Mouse (Mus musculus) layer of hippocampus, postnatal 36 days (tissue): ENCODE measurements at regions not wholly inside any gene's neighbourhood (a gene's known extent, or its start where the extent isn't known, plus 50 kb on each side); places are given as distances from the start of the nearest gene placed in this dataset.
"Not testable (repeated sequence)": the region's sequence is repeated elsewhere in the genome, so short reads cannot be mapped to it uniquely, and the experiment has no call there.

ENCODE experiments used
- DNase-seq, 2 experiments: peaks; one replicate each; pipeline ENCODE4 v3.0.0; 2022

- DNase-seq = no peak
These were observed 139.9 kb downstream of the Rchy1 start for GRCm38 (mm10) chr5:91822844-91823576.

- no peak for DNase-seq
These were observed 144.1 kb downstream of the Rchy1 start for GRCm38 (mm10) chr5:91818800-91819199.

- no peak for DNase-seq
These were observed 144.7 kb downstream of the Rchy1 start for GRCm38 (mm10) chr5:91818195-91818594.

DNA sequence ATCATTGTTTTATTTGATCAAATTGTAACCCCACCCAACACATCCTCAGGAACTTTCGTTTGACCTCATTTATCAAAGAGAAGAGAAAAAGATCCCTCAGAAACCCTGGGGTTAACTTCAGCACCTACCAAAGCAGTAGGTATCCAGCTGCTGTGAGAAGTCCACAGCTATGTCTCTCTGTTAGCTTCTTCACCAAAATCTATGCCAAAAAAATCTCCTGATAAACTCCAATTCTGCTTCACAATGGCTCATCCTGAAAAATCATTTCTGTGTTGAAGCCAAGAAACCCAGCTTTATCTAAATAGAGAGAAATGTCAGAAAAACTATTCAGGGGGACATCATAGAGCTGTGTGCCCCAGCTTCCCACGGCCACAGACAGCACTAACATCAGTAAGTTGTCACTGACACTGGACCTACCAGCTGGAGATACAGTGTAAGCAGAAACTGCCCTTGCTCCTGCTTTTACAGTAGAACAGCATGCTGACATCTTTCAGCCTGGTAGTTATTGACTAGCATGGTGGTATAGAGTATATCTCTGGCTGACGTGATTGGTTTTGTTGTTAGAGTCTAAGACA, 146.4 kb downstream of the Rchy1 start:
- no peak for DNase-seq

DNA sequence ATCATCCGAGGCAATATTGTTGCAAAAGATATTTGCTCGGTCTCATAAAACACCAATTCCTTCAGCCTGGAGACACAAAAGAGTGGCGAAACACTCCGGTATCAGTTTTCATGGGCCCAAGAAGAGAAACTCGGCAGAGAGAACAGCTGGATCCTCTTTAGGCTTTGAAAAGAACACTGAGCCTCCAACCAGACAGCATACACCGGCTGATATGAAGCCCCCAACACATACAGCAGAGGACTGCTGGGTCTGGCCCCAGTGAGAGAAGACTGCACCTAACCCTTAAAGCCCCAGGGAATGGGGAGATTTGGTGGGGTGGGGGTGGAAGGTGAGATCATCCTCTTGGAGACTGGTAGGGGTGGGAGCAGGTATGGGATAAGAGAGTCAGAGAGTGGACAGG, 147.9 kb downstream of the Rchy1 start:
- no peak for DNase-seq

DNA sequence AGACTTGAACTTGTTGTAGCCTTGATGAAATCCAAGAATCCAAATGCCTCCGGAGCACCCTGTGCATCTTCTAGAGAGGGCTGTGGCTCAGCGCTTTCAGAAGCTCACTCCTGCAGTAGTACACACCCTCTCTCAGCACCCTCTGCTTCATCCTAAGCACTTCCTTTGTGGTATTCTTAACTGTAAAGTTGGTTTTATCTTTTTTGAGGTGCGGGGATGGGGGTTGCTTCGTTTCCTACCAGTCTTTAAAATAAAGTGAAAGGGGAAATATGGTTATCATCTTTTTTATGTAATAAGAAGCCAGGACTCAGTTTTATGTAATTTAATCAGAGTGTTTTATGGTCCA, 148.5 kb downstream of the Rchy1 start:
- DNase-seq = no peak

- no peak for DNase-seq
These were observed 149.1 kb downstream of the Rchy1 start for GRCm38 (mm10) chr5:91813547-91814416.

GRCm38 (mm10) chr5:91807070-91808065, 155.5 kb downstream of the Rchy1 start:
- DNase-seq = no peak

DNA sequence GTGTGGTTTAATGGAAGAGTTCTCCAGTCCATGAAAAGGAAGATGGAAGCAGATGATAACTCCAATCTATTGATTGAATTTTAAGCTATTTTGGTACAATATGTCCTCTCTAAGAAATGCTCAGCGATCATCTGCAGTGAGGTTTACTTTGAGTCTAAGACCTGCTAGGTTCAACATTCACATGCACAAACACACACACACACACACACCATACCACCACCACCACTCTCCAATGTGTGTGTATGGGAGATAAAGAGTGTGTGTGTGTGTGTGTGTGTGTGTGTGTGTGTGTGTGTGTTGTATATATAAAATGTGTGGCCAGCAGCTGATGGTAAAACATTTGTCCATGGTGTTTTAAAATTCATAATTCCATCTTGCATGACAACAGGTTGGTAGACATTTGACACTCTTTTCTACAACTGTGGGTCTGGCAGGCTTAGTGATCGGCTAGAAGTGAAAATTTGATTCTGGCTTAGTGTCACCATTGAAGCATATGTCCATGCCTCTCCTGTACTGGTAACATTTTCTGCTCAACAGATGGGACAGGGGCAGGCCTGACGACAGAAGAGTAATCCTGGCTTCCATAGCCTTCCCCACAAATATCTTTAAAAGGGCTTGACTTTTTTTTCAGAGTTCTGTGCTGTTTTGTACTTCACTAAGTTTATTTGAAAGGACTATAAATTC, 161.4 kb downstream of the Rchy1 start:
- DNase-seq = peak in 1 of 2 experiments; percentile 10

DNA sequence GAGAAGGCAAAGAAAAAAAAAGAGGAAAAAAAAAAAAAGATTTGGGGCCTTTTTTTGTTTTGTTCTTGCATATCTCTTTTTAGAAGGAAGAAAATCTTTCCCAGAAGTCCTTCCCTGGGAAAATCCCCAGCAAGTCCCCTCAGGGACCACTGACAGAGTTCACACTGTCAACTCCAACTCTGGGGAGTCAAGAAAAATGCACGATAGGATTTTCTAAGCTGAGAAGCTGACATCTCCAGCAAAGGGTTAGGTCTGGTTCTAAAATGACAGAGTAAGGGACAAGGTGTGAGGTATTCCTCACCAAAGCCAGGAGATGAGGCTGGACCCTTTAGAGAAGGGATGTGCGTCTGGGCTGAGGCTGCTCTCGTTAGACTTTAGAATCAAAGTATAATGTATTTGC, 165.5 kb downstream of the Rchy1 start:
- no peak for DNase-seq

GRCm38 (mm10) chr5:91792732-91793131, 170.1 kb downstream of the Rchy1 start:
- no peak for DNase-seq

GRCm38 (mm10) chr5:91790412-91790811, 172.5 kb downstream of the Rchy1 start:
- DNase-seq = no peak

DNA sequence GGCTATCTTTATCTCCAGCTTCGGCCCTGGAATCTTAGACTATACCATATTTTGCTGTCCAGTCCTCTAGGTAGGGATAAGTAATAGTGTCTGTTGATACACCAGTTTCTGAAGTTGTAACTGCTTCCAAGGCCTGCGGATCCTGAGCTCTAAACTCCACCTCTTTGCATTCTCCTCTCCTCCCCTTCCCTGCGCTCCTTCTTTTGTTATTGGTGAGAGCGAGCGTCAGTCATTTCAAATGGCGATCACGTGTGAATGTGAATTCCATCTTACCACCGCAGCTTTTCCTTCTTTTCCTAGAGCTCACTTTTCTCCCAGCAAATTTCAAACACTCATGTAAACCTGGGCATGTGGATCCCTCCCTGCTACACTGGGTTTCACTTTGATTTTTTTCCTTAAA, 178.9 kb downstream of the Rchy1 start:
- DNase-seq = no peak

DNA sequence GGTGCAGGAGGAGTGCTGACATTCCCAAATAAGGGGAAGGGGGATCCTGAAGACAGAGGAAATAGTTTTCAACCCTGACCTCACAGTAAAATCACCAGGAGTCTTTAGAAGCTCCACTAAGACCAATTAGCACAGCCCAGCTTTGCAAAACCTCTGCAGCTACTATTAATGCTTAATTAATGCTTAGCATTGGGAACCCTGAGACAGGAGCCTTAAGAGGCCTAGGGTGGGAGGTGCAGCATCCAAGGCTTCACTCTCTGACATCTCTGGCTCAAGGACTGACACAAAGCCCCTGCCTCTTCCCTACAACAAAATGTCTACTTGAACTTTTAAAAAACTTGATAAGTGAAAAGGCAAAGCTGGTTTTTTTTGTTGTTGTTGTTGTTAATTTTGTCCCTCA, 185.9 kb downstream of the Rchy1 start:
- no peak for DNase-seq

DNA sequence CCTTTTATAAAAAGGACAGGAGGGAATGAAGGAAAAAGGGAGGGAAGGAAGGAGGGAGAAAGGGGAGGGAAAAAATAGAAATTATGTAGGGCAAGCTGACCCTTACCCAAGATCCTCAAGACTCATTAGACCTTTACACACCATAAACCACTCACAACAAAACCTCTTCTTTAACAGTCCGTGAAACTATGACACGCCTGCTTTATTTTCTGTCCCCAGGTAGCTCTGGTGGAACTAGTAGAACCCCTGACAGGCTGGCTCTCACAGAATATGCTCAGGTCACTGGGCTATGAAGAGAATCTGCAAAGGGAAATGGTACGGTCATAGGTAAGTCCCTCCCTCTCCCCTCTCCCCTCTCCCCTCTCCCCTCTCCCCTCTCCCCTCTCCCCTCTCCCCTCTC, 188.8 kb downstream of the Rchy1 start:
- no peak for DNase-seq

DNA sequence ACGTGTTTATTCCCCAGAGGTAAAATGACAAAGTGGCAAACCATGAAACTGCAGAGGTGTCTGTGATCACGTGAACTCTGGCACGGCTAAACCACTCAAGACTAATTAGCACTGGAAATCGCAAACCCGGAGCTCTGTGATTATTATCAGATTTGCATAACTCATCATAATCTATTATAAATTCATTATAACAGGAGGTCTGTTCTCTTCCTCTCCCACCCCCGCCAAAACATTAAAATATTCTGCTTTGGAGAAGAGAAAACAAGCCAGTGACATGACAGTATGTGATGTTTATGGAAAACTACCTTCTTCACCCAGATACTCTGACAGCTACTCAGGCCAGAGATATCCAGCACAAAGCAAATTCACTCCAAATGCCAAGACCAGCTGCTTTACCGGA, 195.0 kb downstream of the Rchy1 start:
- peak in 1 of 2 experiments; percentile 18 for DNase-seq

GRCm38 (mm10) chr5:91767060-91767459, 195.8 kb downstream of the Rchy1 start:
- DNase-seq = no peak

DNA sequence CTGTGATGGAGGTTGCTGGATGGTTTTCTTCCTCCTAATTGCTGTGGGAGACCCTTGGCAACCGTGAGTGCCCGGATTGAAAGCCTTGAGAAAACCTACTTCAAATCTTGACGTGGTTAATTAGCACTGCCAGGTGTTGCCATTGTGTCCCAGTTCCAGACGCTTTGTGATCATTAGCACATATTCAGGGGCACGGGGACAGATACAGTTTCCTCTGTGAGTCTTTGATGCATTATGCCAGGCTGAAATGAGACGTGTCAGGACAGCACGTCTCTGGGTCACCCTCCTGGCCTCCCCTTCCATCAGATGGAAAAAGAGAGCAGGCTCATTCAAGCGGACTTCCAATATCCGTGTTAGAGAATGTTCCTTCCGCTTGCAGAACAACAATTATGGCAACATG, 198.2 kb downstream of the Rchy1 start:
- no peak for DNase-seq

DNA sequence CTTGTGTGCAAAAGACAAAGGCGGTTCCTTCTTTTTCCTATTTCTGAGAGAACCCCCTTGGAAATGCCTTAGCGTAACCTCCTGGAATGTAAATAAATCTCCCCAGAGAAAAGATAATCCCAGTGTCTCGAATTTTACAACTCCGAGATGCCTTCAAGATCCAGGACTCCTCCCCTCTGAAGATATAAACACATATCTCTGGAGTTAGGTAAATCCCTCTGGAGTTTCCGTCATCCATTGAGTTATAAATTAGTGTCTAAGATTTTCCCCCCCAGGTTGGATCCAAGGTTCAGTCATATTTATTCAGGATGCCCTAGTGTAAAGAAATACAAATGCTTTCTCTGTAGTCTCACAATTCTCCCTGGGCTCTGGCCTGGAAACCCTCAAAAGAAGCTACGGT, 200.3 kb downstream of the Rchy1 start:
- no peak for DNase-seq

- no peak for DNase-seq
These were observed 206.9 kb downstream of the Rchy1 start for GRCm38 (mm10) chr5:91755958-91756357.

DNA sequence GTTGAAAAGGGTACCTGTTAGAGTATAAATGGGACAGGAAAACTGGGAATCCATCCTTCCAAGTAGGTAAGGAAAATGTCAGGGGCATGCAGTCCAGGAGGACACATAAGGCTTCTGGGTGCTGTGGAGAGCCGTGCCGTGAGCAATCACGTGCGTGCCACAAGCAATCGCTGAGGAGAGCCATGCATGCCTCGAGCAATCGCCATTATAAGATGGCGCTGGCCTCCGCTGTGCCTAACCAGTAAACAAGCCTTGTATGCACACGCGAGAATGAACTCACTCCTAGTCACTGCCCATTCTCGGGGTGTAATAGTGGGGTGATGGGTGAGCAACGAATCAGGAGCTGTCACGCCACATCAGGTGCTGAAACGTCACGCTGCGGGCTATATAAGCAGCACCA, 210.0 kb downstream of the Rchy1 start:
- not testable (repeated sequence) for DNase-seq

- no peak for DNase-seq
These were observed 211.7 kb downstream of the Rchy1 start for GRCm38 (mm10) chr5:91751168-91751567.
